24 mouse cellular contexts compared by ENCODE assay signal in the genomic region with DNA sequence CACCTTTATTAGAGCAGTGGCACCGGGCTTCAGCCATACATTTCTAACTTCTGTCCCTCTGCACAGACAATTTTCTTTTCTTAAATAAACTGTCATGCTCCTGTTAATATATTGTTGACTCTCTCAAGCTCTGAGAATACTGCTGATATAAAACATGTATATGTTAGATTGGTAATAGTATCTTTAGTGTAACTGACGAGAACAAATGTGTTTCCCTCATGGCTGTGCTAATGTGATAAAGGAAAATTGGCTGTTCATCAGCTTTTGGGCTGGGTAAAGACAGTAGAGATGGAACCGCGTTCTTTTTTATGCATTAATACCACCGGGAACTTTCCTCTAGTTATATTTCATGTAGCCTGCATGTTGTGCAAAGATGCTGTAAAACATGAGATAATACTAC. TPM values are rescaled to one million over a fixed set of nuclear protein-coding genes. Genes with fewer than 3 reads are reported as not detected.
DNase-seq lines count a peak whose midpoint lies in the region; ATAC-seq and TF ChIP-seq lines count a peak whose summit lies in the region.
"Had no signal": no experiment of that assay in that cellular context is flagged by ENCODE, and none has a peak within 500 bp of the region (broad histone marks: within the 10 kb centered on the region; RNA-seq: fewer than 3 reads in every experiment).

No protein-coding gene starts in this region.

- ATAC-seq in common myeloid progenitor, adult 5-6 weeks (replicated peaks; ENCODE audit: low read depth, poor library complexity, severe bottlenecking) = peak; percentile 55; the same call in 1 of the 2 replicates
- ATAC-seq in megakaryocyte progenitor cell, adult 5-6 weeks (replicated peaks; ENCODE audit: poor library complexity) = peak; percentile 77
- ATAC-seq in megakaryocyte-erythroid progenitor cell, adult 5-6 weeks (replicated peaks; ENCODE audit: low FRiP score, low TSS enrichment, poor library complexity, severe bottlenecking) = peak; percentile 82
- no peak for ATAC-seq in midbrain, embryonic 13.5 days
- ATAC-seq: activated CD4-positive, CD25-positive, alpha-beta regulatory T cell, adult 4 months; CD4-positive, CD25-positive, alpha-beta regulatory T cell, adult 4 months; Patski had no signal

- DNase-seq in MEL (ENCODE audit: low read depth, low spot score) = peak; percentile 35
- DNase-seq in cerebellum, postnatal 10 days = no peak
- DNase-seq in kidney, adult 2 months = no peak
- no peak for DNase-seq in hindbrain, embryonic 10.5 days (ENCODE audit: low spot score)
- DNase-seq: adrenal gland, adult 2 months; adrenal gland, adult 8-10 months; adrenal gland, postnatal 10 days; adrenal gland, postnatal 14 days; adrenal gland, postnatal 25 days; adrenal gland, postnatal 36 days; B cell, adult 2 months; cerebellum, adult 11 months; cerebellum, adult 11-12 months; cerebellum, adult 18-20 months had no signal

- peak; percentile 69 to 79 for TF ChIP-seq EP300 in MEL (IDR thresholded peaks at IDR 0.05; ENCODE audit: low read depth in 1 of 2, low read length in 2 of 2)

- no peaks in the 10 kb centered on the region for H3K36me3 ChIP-seq in MEL (ENCODE audit: control insufficient read depth in 1 of 2, insufficient read depth in 2 of 2, low read length in 2 of 2)
- no peaks in the 10 kb centered on the region for H3K36me3 ChIP-seq in kidney, adult 2 months (ENCODE audit: control insufficient read depth, insufficient read depth, low read length)
- H3K36me3 ChIP-seq in hindbrain, embryonic 10.5 days = no peaks in the 10 kb centered on the region
- H3K36me3 ChIP-seq in midbrain, embryonic 13.5 days = no peaks in the 10 kb centered on the region
- H3K36me3 ChIP-seq: G1E had no signal

- H3K9ac ChIP-seq in MEL (ENCODE audit: control insufficient read depth, low read depth, low read length, poor library complexity, severe bottlenecking) = no peak overlapping the region
- no peak overlapping the region for H3K9ac ChIP-seq in midbrain, embryonic 13.5 days (replicated peaks)

- no peak overlapping the region for H3K4me2 ChIP-seq in midbrain, embryonic 13.5 days (replicated peaks)

- 89% methylated on average over 5 of the region's 5 CpGs for WGBS in kidney, adult 2 months
- 93% methylated on average over 5 of the region's 5 CpGs for WGBS in hindbrain, embryonic 10.5 days
- WGBS in midbrain, embryonic 13.5 days = 89% methylated on average over 5 of the region's 5 CpGs

- H3K27me3 ChIP-seq in MEL (ENCODE audit: control insufficient read depth in 1 of 2, insufficient read depth in 2 of 2, low read length in 2 of 2) = no peaks in the 10 kb centered on the region
- H3K27me3 ChIP-seq in kidney, adult 2 months (replicated peaks; ENCODE audit: control insufficient read depth, insufficient read depth, low read length) = no peaks in the 10 kb centered on the region
- no peaks in the 10 kb centered on the region for H3K27me3 ChIP-seq in hindbrain, embryonic 10.5 days (ENCODE audit: insufficient read depth, poor library complexity, severe bottlenecking)
- no peaks in the 10 kb centered on the region for H3K27me3 ChIP-seq in midbrain, embryonic 13.5 days
- H3K27me3 ChIP-seq: CH12.LX had no signal

- H3K4me1 ChIP-seq in MEL (ENCODE audit: control insufficient read depth in 1 of 2, insufficient read depth in 2 of 2, low read length in 2 of 2) = no peaks in the 10 kb centered on the region
- no peaks in the 10 kb centered on the region for H3K4me1 ChIP-seq in kidney, adult 2 months (ENCODE audit: control insufficient read depth, insufficient read depth, low read length)
- H3K4me1 ChIP-seq in hindbrain, embryonic 10.5 days (replicated peaks) = no peaks in the 10 kb centered on the region
- H3K4me1 ChIP-seq in midbrain, embryonic 13.5 days (replicated peaks) = no peaks in the 10 kb centered on the region

- no peak for TF ChIP-seq POLR2A in MEL (IDR thresholded peaks at IDR 0.05; ENCODE audit: control insufficient read depth in 1 of 2, insufficient read depth in 1 of 2, low read depth in 1 of 2, low read length in 2 of 2, poor library complexity in 1 of 2)
- TF ChIP-seq POLR2A in kidney, adult 2 months (IDR thresholded peaks at IDR 0.05; ENCODE audit: low read depth, low read length) = no peak

- no peaks in the 10 kb centered on the region for H3K79me2 ChIP-seq in MEL (ENCODE audit: control insufficient read depth, insufficient read depth, low read length, poor library complexity)

- no peak for TF ChIP-seq CTCF in MEL (IDR thresholded peaks at IDR 0.05 in 2 of 3, conservative IDR thresholded peaks at IDR 0.05 in 1 of 3; ENCODE audit: control insufficient read depth in 1 of 3, insufficient read depth in 1 of 3, low read depth in 2 of 3, low read length in 3 of 3, poor library complexity in 1 of 3, severe bottlenecking in 1 of 3)
- no peak for TF ChIP-seq CTCF in kidney, adult 2 months (conservative IDR thresholded peaks at IDR 0.05; ENCODE audit: insufficient read depth, insufficient read length, low read depth, low read length)

- no peak overlapping the region for H3K4me3 ChIP-seq in MEL (ENCODE audit: control insufficient read depth in 1 of 2, insufficient read depth in 1 of 2, low read depth in 2 of 2, low read length in 2 of 2)
- H3K4me3 ChIP-seq in kidney, adult 2 months (ENCODE audit: insufficient read depth, low read depth, low read length) = no peak overlapping the region
- H3K4me3 ChIP-seq in hindbrain, embryonic 10.5 days = no peak overlapping the region
- no peak overlapping the region for H3K4me3 ChIP-seq in midbrain, embryonic 13.5 days (replicated peaks)

- no peaks in the 10 kb centered on the region for H3K9me3 ChIP-seq in MEL (replicated peaks; ENCODE audit: insufficient read depth, low read length)
- H3K9me3 ChIP-seq in hindbrain, embryonic 10.5 days = no peaks in the 10 kb centered on the region
- no peaks in the 10 kb centered on the region for H3K9me3 ChIP-seq in midbrain, embryonic 13.5 days

- peak overlapping the region; percentile 43; the same call in 1 of the 2 replicates for H3K27ac ChIP-seq in MEL (ENCODE audit: control insufficient read depth, low read depth, low read length)
- H3K27ac ChIP-seq in kidney, adult 2 months (ENCODE audit: insufficient read depth, low read depth, low read length) = no peak overlapping the region
- H3K27ac ChIP-seq in hindbrain, embryonic 10.5 days = no peak overlapping the region
- no peak overlapping the region for H3K27ac ChIP-seq in midbrain, embryonic 13.5 days

- TF ChIP-seq RAD21 in MEL (IDR thresholded peaks at IDR 0.05; ENCODE audit: low read depth, low read length) = no peak

TF ChIP-seq in MEL, 35 proteins besides CTCF, POLR2A, EP300 and RAD21:
- TF ChIP-seq GATA1 (IDR thresholded peaks at IDR 0.05; ENCODE audit: low read depth, low read length) (0 out of 2 replicates have a peak, but pooled peaks have one; percentile 35), MYB (IDR thresholded peaks at IDR 0.05; ENCODE audit: low read depth, low read length) (peak; percentile 24; the same call in 1 of the 2 replicates), TCF12 (IDR thresholded peaks at IDR 0.05; ENCODE audit: low read depth, low read length) (peak; percentile 61; the same call in 1 of the 2 replicates), UBTF (IDR thresholded peaks at IDR 0.05; ENCODE audit: borderline replicate concordance, insufficient read depth, low read depth, low read length) (no peak)

RNA-seq across cellular contexts. Expression of a gene that starts 54.8 kb away (rescaled TPM):
- total RNA-seq in MEL (2012; rRNA removed) = under 0.01 TPM in 2 replicates
- under 1 TPM in 1 of 2 experiments, not detected in 1; 0.04 TPM for polyA plus RNA-seq in MEL (2012; ENCODE audit: insufficient read depth in 1 of 2, insufficient read length in 2 of 2, low read depth in 1 of 2, low replicate concordance in 2 of 2, missing spikeins in 1 of 2)
- not detected in 2 replicates for total RNA-seq in common myeloid progenitor, adult 5-6 weeks (2017)
- not detected in 2 replicates for total RNA-seq in megakaryocyte progenitor cell, adult 5-6 weeks (2015)
- total RNA-seq in megakaryocyte progenitor cell, adult 5-6 weeks (2017) = not detected in 2 replicates
- not detected in 2 replicates for total RNA-seq in megakaryocyte-erythroid progenitor cell, adult 5-6 weeks (2014; fragmentation: Nextera tagmentation)
- total RNA-seq in megakaryocyte-erythroid progenitor cell, adult 5-6 weeks (2017) = not detected in 2 replicates
- 0.01 TPM in 1 of 2 replicates, not detected in the other for polyA plus RNA-seq in kidney, adult 2 months (2012; rRNA removed)
- polyA plus RNA-seq in hindbrain, embryonic 10.5 days (2016; fragmentation: Nextera tagmentation; extraction: Ambion mirVana) = 0.16 and 0.17 TPM in 2 replicates
- 0.13 and 0.23 TPM in 2 replicates for polyA plus RNA-seq in midbrain, embryonic 13.5 days (2015; fragmentation: Nextera tagmentation; extraction: Ambion mirVana)
- total RNA-seq: adrenal gland, adult 2 months; CH12.LX had no signal
- polyA plus RNA-seq: C2C12, G1E, Patski had no signal
